In the genomic region with DNA sequence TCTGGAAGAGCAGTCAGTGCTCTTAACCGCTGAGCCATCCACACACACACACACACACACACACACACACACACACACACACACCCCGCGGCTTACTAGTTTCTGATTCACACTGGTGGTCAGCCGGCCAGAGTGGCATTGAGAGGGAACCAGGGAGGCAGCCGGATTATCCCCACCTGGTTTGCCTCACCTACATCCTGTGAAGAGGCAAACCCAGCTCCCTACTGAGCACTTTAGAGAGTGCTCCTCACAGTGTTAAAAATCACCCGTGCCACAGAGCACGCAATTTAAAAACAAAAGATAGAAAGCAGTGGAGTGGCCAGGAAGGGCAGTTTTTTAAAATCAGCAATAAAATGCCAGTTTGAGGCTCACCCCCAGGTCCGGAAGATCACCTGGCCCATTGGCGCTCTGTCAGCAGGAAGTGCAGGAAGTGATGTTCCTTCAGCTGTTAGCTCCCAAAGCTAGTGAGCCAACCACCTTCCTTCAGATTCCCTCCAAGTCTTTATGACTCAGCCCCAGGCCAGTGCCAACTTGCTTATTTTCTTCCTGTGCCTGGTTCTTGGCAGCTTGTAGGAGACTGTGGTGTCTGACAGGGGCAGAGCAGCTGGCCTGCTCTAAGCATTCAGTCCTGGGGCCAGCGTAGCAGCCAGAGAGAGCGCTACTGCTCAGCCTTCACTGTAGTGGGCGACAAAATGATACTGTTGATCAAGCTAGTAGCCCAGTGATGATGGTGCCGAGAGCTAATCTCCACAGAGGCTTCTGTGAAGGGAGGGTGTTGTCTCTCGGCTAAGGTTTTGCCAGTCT, we compare ENCODE assay signal across 8 mouse cellular contexts. TPM values are rescaled to one million over a fixed set of nuclear protein-coding genes. Genes with fewer than 3 reads are reported as not detected.
DNase-seq lines count a peak whose midpoint lies in the region; ATAC-seq lines count a peak whose summit lies in the region.

No protein-coding gene starts in this region.

- no peak overlapping the region for H3K27ac ChIP-seq in hindbrain, embryonic 14.5 days
- H3K27ac ChIP-seq in hindbrain, embryonic 12.5 days, result no peak overlapping the region
- no peak overlapping the region for H3K27ac ChIP-seq in intestine, embryonic 15.5 days

- H3K9me3 ChIP-seq in hindbrain, embryonic 14.5 days (ENCODE audit: control insufficient read depth, low read length), result no peaks in the 10 kb centered on the region
- no peaks in the 10 kb centered on the region for H3K9me3 ChIP-seq in hindbrain, embryonic 12.5 days (replicated peaks)
- no peaks in the 10 kb centered on the region for H3K9me3 ChIP-seq in intestine, embryonic 15.5 days

- no peaks in the 10 kb centered on the region for H3K27me3 ChIP-seq in hindbrain, embryonic 14.5 days (ENCODE audit: control insufficient read depth, insufficient read depth, low read length)
- H3K27me3 ChIP-seq in hindbrain, embryonic 12.5 days, result no peaks in the 10 kb centered on the region
- peaks cover 4% of the 10 kb centered on the region; the same call in 1 of the 2 replicates for H3K27me3 ChIP-seq in intestine, embryonic 15.5 days (replicated peaks)

- WGBS in hindbrain, embryonic 14.5 days, result 71% methylated on average over 14 of the region's 14 CpGs
- WGBS in hindbrain, embryonic 12.5 days, result 70% methylated on average over 14 of the region's 14 CpGs
- 59% methylated on average over 14 of the region's 14 CpGs for WGBS in intestine, embryonic 15.5 days

- H3K36me3 ChIP-seq in hindbrain, embryonic 14.5 days (replicated peaks; ENCODE audit: control insufficient read depth, insufficient read depth), result no peaks in the 10 kb centered on the region
- no peaks in the 10 kb centered on the region for H3K36me3 ChIP-seq in hindbrain, embryonic 12.5 days
- no peaks in the 10 kb centered on the region for H3K36me3 ChIP-seq in intestine, embryonic 15.5 days

- H3K4me3 ChIP-seq in hindbrain, embryonic 14.5 days (replicated peaks; ENCODE audit: low read length), result no peak overlapping the region
- no peak overlapping the region for H3K4me3 ChIP-seq in hindbrain, embryonic 12.5 days
- no peak overlapping the region for H3K4me3 ChIP-seq in intestine, embryonic 15.5 days (replicated peaks)

- H3K4me2 ChIP-seq in hindbrain, embryonic 14.5 days (replicated peaks), result no peak overlapping the region
- H3K4me2 ChIP-seq in hindbrain, embryonic 12.5 days (replicated peaks), result no peak overlapping the region
- no peak overlapping the region for H3K4me2 ChIP-seq in intestine, embryonic 15.5 days (replicated peaks)

- peak; percentile 53; the same call in 1 of the 2 replicates for ATAC-seq in hindbrain, embryonic 14.5 days (ENCODE audit: low FRiP score)
- no peak for ATAC-seq in hindbrain, embryonic 12.5 days (ENCODE audit: low FRiP score)
- ATAC-seq in intestine, embryonic 15.5 days, result no peak

- no peak overlapping the region for H3K9ac ChIP-seq in hindbrain, embryonic 14.5 days
- H3K9ac ChIP-seq in hindbrain, embryonic 12.5 days, result no peak overlapping the region
- H3K9ac ChIP-seq in intestine, embryonic 15.5 days, result no peak overlapping the region

- DNase-seq in hindbrain, embryonic 14.5 days (ENCODE audit: low spot score), result peak; percentile 38
- peak; percentile 98 for DNase-seq in 416B (ENCODE audit: low read depth)
- DNase-seq in brain, embryonic 18.5 days (ENCODE audit: low read depth, low spot score), result peak; percentile 42
- peak; percentile 41 to 45 for DNase-seq in frontal cortex, postnatal 14 days (ENCODE audit: low spot score in 2 of 2)
- peak; percentile 69 for DNase-seq in layer of hippocampus, adult 9-11 months
- DNase-seq in natural killer cell, adult 2 months (ENCODE audit: low spot score in 2 of 2), result peak; percentile 11 to 18

- 0 out of 2 replicates have a peak, but pooled peaks cover 6% of the 10 kb centered on the region for H3K4me1 ChIP-seq in hindbrain, embryonic 14.5 days (replicated peaks; ENCODE audit: control insufficient read depth, insufficient read depth, low read length)
- H3K4me1 ChIP-seq in hindbrain, embryonic 12.5 days, result peaks cover 7% of the 10 kb centered on the region; the same call in 1 of the 2 replicates
- H3K4me1 ChIP-seq in intestine, embryonic 15.5 days (replicated peaks), result no peaks in the 10 kb centered on the region

RNA-seq across cellular contexts. Expression of a gene that starts 57.9 kb away (rescaled TPM):
- 47.6 and 52.9 TPM in 2 replicates for polyA plus RNA-seq in hindbrain, embryonic 14.5 days (2014; fragmentation: Nextera tagmentation; extraction: Ambion mirVana)
- polyA plus RNA-seq in hindbrain, embryonic 12.5 days (2016; fragmentation: Nextera tagmentation; extraction: Ambion mirVana), result 14.3 and 17.2 TPM in 2 replicates
- 13.0 and 13.1 TPM in 2 replicates for polyA plus RNA-seq in intestine, embryonic 15.5 days (2015; fragmentation: Nextera tagmentation; extraction: Ambion mirVana)

Comparison
In these comparisons a context has a peak if more than half of its experiments do, and no peak if none do; other contexts are left out.
1. DNase-seq: peak in every context shown above with its lines; median percentile 98 in 416B; 69 in layer of hippocampus, adult 9-11 months; 43 in frontal cortex, postnatal 14 days; 42 in brain, embryonic 18.5 days; 38 in hindbrain, embryonic 14.5 days; 14 in natural killer cell, adult 2 months.